Mouse (Mus musculus) MEL (cell line): Measurements from ENCODE around the gene Txnrd3. TPM values are rescaled to one million over a fixed set of nuclear protein-coding genes. Genes with fewer than 3 reads are reported as not detected.

Experiments
- DNase-seq: peaks from one replicate; pipeline ENCODE4 v3.0.0; 2011; ENCODE audit warnings: low read depth, low spot score
- H3K27ac ChIP-seq: 2 replicates; pipeline ENCODE4 v1.5.1; 2012; ENCODE audit warnings: low read depth, mild to moderate bottlenecking, control low read depth, low read length, moderate library complexity; ENCODE audit not compliant: control insufficient read depth
- H3K27me3 ChIP-seq, 2 experiments: fragments of 150-350 bp in 1 of 2; sonication (generic) in 1 of 2; 2 replicates each; pipeline ENCODE4 v1.6.1; 2012; ENCODE audit warnings: low read length in 2 of 2, mild to moderate bottlenecking in 2 of 2, improper control_type of control experiment in 1 of 2, moderate library complexity in 1 of 2; ENCODE audit not compliant: insufficient read depth in 2 of 2, control insufficient read depth in 1 of 2
- H3K36me3 ChIP-seq, 2 experiments: 2 replicates each; pipeline ENCODE4 v1.6.1; 2012 to 2014; ENCODE audit warnings: low read length in 2 of 2, improper control_type of control experiment in 1 of 2, inconsistent platforms in 1 of 2, mild to moderate bottlenecking in 1 of 2; ENCODE audit not compliant: insufficient read depth in 2 of 2, control insufficient read depth in 1 of 2
- H3K4me1 ChIP-seq, 2 experiments: fragments of 150-350 bp in 1 of 2; sonication (generic) in 1 of 2; 2 replicates each; pipeline ENCODE4 v1.6.1; 2012; ENCODE audit warnings: low read length in 2 of 2, improper control_type of control experiment in 1 of 2, mild to moderate bottlenecking in 1 of 2; ENCODE audit not compliant: insufficient read depth in 2 of 2, control insufficient read depth in 1 of 2
- H3K4me3 ChIP-seq, 2 experiments: fragments of 150-350 bp in 1 of 2; sonication (generic) in 1 of 2; 2 replicates each; pipeline ENCODE4 v1.5.1; 2012; ENCODE audit warnings: low read depth in 2 of 2, low read length in 2 of 2, mild to moderate bottlenecking in 2 of 2, moderate library complexity in 2 of 2, control low read depth in 1 of 2, improper control_type of control experiment in 1 of 2; ENCODE audit not compliant: control insufficient read depth in 1 of 2, insufficient read depth in 1 of 2
- H3K79me2 ChIP-seq: 2 replicates; pipeline ENCODE4 v1.6.1; 2012; ENCODE audit warnings: mild to moderate bottlenecking, low read length, moderate library complexity; ENCODE audit not compliant: control insufficient read depth, poor library complexity, insufficient read depth
- H3K9ac ChIP-seq: 2 replicates; pipeline ENCODE4 v1.6.1; 2012; ENCODE audit warnings: low read depth, mild to moderate bottlenecking, control low read depth, low read length, moderate library complexity; ENCODE audit not compliant: control insufficient read depth, poor library complexity, severe bottlenecking
- H3K9me3 ChIP-seq: fragments of 150-350 bp; sonication (generic); replicated peaks from 2 replicates; pipeline ENCODE4 v1.6.1; 2012; ENCODE audit warnings: mild to moderate bottlenecking, low read length, improper control_type of control experiment, moderate library complexity; ENCODE audit not compliant: insufficient read depth
- CHD1 ChIP-seq: IDR thresholded peaks from 2 replicates; pipeline ENCODE4 v1.6.1; 2012; ENCODE audit warnings: low read depth, mild to moderate bottlenecking, inconsistent platforms, low read length, improper control_type of control experiment
- CHD2 ChIP-seq: IDR thresholded peaks from 2 replicates; pipeline ENCODE4 v1.6.1; 2011; ENCODE audit warnings: low read length, improper control_type of control experiment
- CTCF ChIP-seq, 3 experiments: IDR thresholded peaks in 2 of 3; conservative IDR thresholded peaks in 1 of 3; 2 replicates each; pipeline ENCODE4 v1.5.1; 2011 to 2012; ENCODE audit warnings: low read length in 3 of 3, low read depth in 2 of 3, mild to moderate bottlenecking in 2 of 3, improper control_type of control experiment in 1 of 3, inconsistent platforms in 1 of 3, mixed read lengths in 1 of 3, moderate library complexity in 1 of 3; ENCODE audit not compliant: control insufficient read depth in 1 of 3, insufficient read depth in 1 of 3, poor library complexity in 1 of 3, severe bottlenecking in 1 of 3
- E2F4 ChIP-seq: IDR thresholded peaks from 2 replicates; pipeline ENCODE4 v1.6.1; 2011; ENCODE audit warnings: low read depth, low read length, improper control_type of control experiment, borderline replicate concordance
- ELF1 ChIP-seq: IDR thresholded peaks from 2 replicates; pipeline ENCODE4 v1.6.1; 2014; ENCODE audit warnings: low read depth, mild to moderate bottlenecking, inconsistent platforms, low read length, improper control_type of control experiment, moderate library complexity
- GATA1 ChIP-seq: IDR thresholded peaks from 2 replicates; pipeline ENCODE4 v1.6.1; 2011; ENCODE audit warnings: low read depth, low read length, improper control_type of control experiment
- HCFC1 ChIP-seq: IDR thresholded peaks from 2 replicates; pipeline ENCODE4 v1.6.1; 2012; ENCODE audit warnings: low read depth, mild to moderate bottlenecking, inconsistent platforms, low read length, improper control_type of control experiment, moderate library complexity
- KAT2A ChIP-seq: conservative IDR thresholded peaks from 2 replicates; pipeline ENCODE4 v1.6.1; 2012; ENCODE audit warnings: low read depth, low read length, improper control_type of control experiment, inconsistent platforms
- MAFK ChIP-seq: IDR thresholded peaks from 2 replicates; pipeline ENCODE4 v1.6.1; 2011; ENCODE audit warnings: low read depth, mild to moderate bottlenecking, low read length, improper control_type of control experiment, borderline replicate concordance
- MAX ChIP-seq: IDR thresholded peaks from 2 replicates; pipeline ENCODE4 v1.6.1; 2011; ENCODE audit warnings: low read length, improper control_type of control experiment
- MAZ ChIP-seq: IDR thresholded peaks from 2 replicates; pipeline ENCODE4 v1.6.1; 2012; ENCODE audit warnings: low read depth, mild to moderate bottlenecking, inconsistent platforms, low read length, improper control_type of control experiment
- MEF2A ChIP-seq: IDR thresholded peaks from 2 replicates; pipeline ENCODE4 v1.6.1; 2014; ENCODE audit warnings: low read depth, mild to moderate bottlenecking, inconsistent platforms, low read length, improper control_type of control experiment; ENCODE audit not compliant: poor library complexity, insufficient replicate concordance, severe bottlenecking; ENCODE audit errors: extremely low read depth
- MXI1 ChIP-seq: IDR thresholded peaks from 2 replicates; pipeline ENCODE4 v1.6.1; 2011; ENCODE audit warnings: mild to moderate bottlenecking, low read depth, low read length, improper control_type of control experiment
- MYB ChIP-seq: IDR thresholded peaks from 2 replicates; pipeline ENCODE4 v1.6.1; 2011; ENCODE audit warnings: mild to moderate bottlenecking, low read depth, low read length, improper control_type of control experiment
- MYC ChIP-seq: IDR thresholded peaks from 2 replicates; pipeline ENCODE4 v1.6.1; 2011; ENCODE audit warnings: low read depth, mild to moderate bottlenecking, low read length, improper control_type of control experiment, moderate library complexity
- NELFE ChIP-seq: IDR thresholded peaks from 2 replicates; pipeline ENCODE4 v1.6.1; 2011; ENCODE audit warnings: low read depth, low read length, improper control_type of control experiment
- POLR2A ChIP-seq, 2 experiments: IDR thresholded peaks; 2 replicates each; pipeline ENCODE4 v1.6.1; 2011 to 2012; ENCODE audit warnings: low read length in 2 of 2, mild to moderate bottlenecking in 2 of 2, control low read depth in 1 of 2, improper control_type of control experiment in 1 of 2, low read depth in 1 of 2, moderate library complexity in 1 of 2; ENCODE audit not compliant: control insufficient read depth in 1 of 2, insufficient read depth in 1 of 2, poor library complexity in 1 of 2
- SIN3A ChIP-seq: IDR thresholded peaks from 2 replicates; pipeline ENCODE4 v1.6.1; 2012; ENCODE audit warnings: low read length, improper control_type of control experiment, inconsistent platforms
- SMC3 ChIP-seq: IDR thresholded peaks from 2 replicates; pipeline ENCODE4 v1.6.1; 2011; ENCODE audit warnings: low read depth, low read length, improper control_type of control experiment
- TAL1 ChIP-seq: IDR thresholded peaks from 2 replicates; pipeline ENCODE4 v1.6.1; 2012; ENCODE audit warnings: mild to moderate bottlenecking, inconsistent platforms, low read length, moderate library complexity, mixed read lengths
- TBP ChIP-seq: IDR thresholded peaks from 2 replicates; pipeline ENCODE4 v1.8.0; 2011; ENCODE audit warnings: low read depth, low read length, improper control_type of control experiment
- TCF12 ChIP-seq: IDR thresholded peaks from 2 replicates; pipeline ENCODE4 v1.6.1; 2014; ENCODE audit warnings: low read depth, mild to moderate bottlenecking, inconsistent platforms, low read length, improper control_type of control experiment, moderate library complexity
- USF1 ChIP-seq: IDR thresholded peaks from 2 replicates; pipeline ENCODE4 v1.6.1; 2014; ENCODE audit warnings: low read depth, mild to moderate bottlenecking, inconsistent platforms, low read length, improper control_type of control experiment, moderate library complexity
- USF2 ChIP-seq, 2 experiments: IDR thresholded peaks; 2 replicates each; pipeline ENCODE4 v1.6.1; 2011 to 2012; ENCODE audit warnings: improper control_type of control experiment in 2 of 2, low read length in 2 of 2, borderline replicate concordance in 1 of 2, inconsistent platforms in 1 of 2, low read depth in 1 of 2, mild to moderate bottlenecking in 1 of 2; ENCODE audit not compliant: insufficient read depth in 1 of 2
- ZNF384 ChIP-seq: IDR thresholded peaks from 2 replicates; pipeline ENCODE4 v1.6.1; 2012; ENCODE audit warnings: low read depth, mild to moderate bottlenecking, inconsistent platforms, low read length, improper control_type of control experiment
- polyA plus RNA-seq, 2 experiments: library from polyadenylated mRNA; stranded (reverse) in 1 of 2; unstranded in 1 of 2; fragments of >175 nt in 1 of 2; fragments of >200 nt in 1 of 2; gene quantifications; 2 replicates each; pipeline versions ENCODE4 v1.2.1 to v1.2.4; 2012; ENCODE audit warnings: low replicate concordance in 2 of 2, low read depth in 1 of 2; ENCODE audit not compliant: insufficient read length in 2 of 2, insufficient read depth in 1 of 2, missing spikeins in 1 of 2
- total RNA-seq: library from RNA; depleted of rRNA; stranded (reverse); fragments of 300-350 nt; gene quantifications from 2 replicates; pipeline ENCODE4 v1.2.3, GENCODE M21; 2012; rRNA removed

The Txnrd3 gene
- 9.2 and 15.1 TPM in 2 replicates for total RNA-seq
- polyA plus RNA-seq: 1 to 10 TPM in 1 of 2 experiments, not detected in 1; 8.7 TPM

DNA sequence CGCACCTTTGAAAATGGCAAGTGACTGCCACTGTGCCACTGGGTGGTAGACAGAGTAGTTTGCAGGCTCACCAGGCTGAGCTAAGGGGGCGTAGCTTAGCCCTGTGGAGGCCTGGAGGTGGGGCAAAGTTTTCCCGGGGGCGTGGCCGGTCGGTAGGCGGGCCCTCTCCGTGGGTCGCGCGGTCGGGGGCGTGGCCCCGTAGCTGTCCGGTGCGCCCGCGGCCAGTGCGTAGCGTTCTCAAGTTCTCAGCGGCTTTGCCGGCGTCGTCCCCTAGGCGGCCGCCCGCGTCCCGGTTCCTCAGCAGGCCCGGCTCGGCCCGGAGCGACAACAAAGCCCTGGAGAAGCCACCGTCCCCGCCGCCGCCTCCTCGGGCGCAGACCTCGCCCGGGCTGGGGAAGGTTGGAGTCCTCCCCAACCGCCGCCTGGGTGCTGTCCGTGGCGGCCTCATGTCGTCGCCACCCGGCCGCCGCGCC, at the start of gene Txnrd3:
Txnrd3 (plus strand) TSS at position 191 of the 473 bp plus-strand sequence.
- peak within 1 kb of the TSS; percentile 62 to 79 for H3K4me3 ChIP-seq
- peak within 1 kb of the TSS; percentile 73 for H3K9ac ChIP-seq
- H3K27me3 ChIP-seq: no peaks in the 10 kb centered on the region; a peak in 1 of 4 replicates
- H3K36me3 ChIP-seq: peaks cover 0 to 2% of the 10 kb centered on the region in 2 experiments; a peak in 1 of 4 replicates
- no peaks in the 10 kb centered on the region for H3K9me3 ChIP-seq
- no peak for TF ChIP-seq ELF1
- TF ChIP-seq NELFE: peak; percentile 43; the same call in 1 of the 2 replicates
- no peak for TF ChIP-seq SMC3
- TF ChIP-seq TAL1: no peak
- peak in 1 of 2 experiments; percentile 56; a peak in 1 of 4 replicates for TF ChIP-seq POLR2A (IDR thresholded peaks at IDR 0.05; ENCODE audit: control insufficient read depth in 1 of 2, insufficient read depth in 1 of 2, low read depth in 1 of 2, low read length in 2 of 2, poor library complexity in 1 of 2)
- TF ChIP-seq E2F4: no peak
- no peak for TF ChIP-seq TCF12
- TF ChIP-seq USF2 (IDR thresholded peaks at IDR 0.05; ENCODE audit: borderline replicate concordance in 1 of 2, insufficient read depth in 1 of 2, low read depth in 1 of 2, low read length in 2 of 2): no peak
- TF ChIP-seq GATA1: no peak
- peak in 1 of 3 experiments; percentile 3; a peak in 1 of 6 replicates for TF ChIP-seq CTCF (IDR thresholded peaks at IDR 0.05 in 2 of 3, conservative IDR thresholded peaks at IDR 0.05 in 1 of 3; ENCODE audit: control insufficient read depth in 1 of 3, insufficient read depth in 1 of 3, low read depth in 2 of 3, low read length in 3 of 3, poor library complexity in 1 of 3, severe bottlenecking in 1 of 3)
- peak; percentile 90 for DNase-seq
- H3K79me2 ChIP-seq: no peaks in the 10 kb centered on the region
- H3K27ac ChIP-seq: peak within 1 kb of the TSS; percentile 55
- peaks cover 0 to 2% of the 10 kb centered on the region in 2 experiments; a peak in 2 of 4 replicates for H3K4me1 ChIP-seq

DNA sequence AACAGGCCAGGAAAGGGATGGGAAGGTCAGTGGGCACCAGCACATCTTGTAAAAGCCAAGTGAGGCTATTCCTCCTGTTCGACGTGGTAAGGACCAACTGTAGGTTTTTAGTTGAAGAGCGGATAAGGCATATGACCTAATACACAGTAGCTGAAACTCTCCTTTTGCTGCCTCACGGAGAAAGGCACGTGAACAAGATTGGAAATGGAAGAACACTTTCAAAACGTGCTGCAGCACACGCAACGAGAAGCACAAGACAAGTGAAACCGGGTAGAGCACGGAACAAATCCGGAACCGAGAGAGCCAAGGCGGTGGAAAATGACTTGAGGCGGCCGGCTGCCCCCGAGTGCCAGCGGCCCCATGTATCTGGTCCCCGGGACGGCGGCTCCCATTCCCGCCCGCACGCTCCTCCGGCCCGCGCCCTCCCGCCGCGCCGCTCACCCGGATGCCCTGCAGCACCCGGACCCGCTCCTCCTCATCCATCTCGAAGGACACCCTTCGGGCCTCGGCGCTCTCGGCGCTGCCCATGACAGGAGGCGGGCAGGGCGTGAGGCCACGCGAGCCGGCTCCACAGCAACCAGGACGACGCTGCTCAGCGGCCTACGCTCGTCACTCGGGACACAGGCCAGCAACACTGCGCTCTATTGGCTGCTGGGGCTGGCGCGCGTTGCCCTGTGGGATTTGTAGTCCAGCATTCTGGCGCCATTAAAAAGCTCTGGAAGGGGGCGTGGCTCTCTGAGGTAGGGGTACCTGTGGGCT, 48.6 kb upstream of the Txnrd3 start, which contains the start of gene Chchd6:
Chchd6 (minus strand) TSS at position 635 of the 759 bp plus-strand sequence.
- H3K9ac ChIP-seq: peak within 1 kb of the TSS; percentile 62
- H3K79me2 ChIP-seq: no peaks in the 10 kb centered on the region
- no peaks in the 10 kb centered on the region for H3K9me3 ChIP-seq
- peak; percentile 96 for DNase-seq
- peaks cover 0 to 7% of the 10 kb centered on the region in 2 experiments; a peak in 3 of 4 replicates for H3K4me1 ChIP-seq
- H3K4me3 ChIP-seq: peak within 1 kb of the TSS; percentile 63 to 82
- H3K36me3 ChIP-seq: peaks cover 0 to 10% of the 10 kb centered on the region in 2 experiments; a peak in 1 of 4 replicates
- no peaks in the 10 kb centered on the region; a peak in 1 of 4 replicates for H3K27me3 ChIP-seq
- no peak within 1 kb of the TSS for H3K27ac ChIP-seq
- no peak for TF ChIP-seq MAFK
- TF ChIP-seq KAT2A: peak; percentile 97
- no peak for TF ChIP-seq CHD1
- no peak for TF ChIP-seq MEF2A
- peak in 1 of 3 experiments; percentile 4; a peak in 2 of 6 replicates for TF ChIP-seq CTCF (IDR thresholded peaks at IDR 0.05 in 2 of 3, conservative IDR thresholded peaks at IDR 0.05 in 1 of 3; ENCODE audit: control insufficient read depth in 1 of 3, insufficient read depth in 1 of 3, low read depth in 2 of 3, low read length in 3 of 3, poor library complexity in 1 of 3, severe bottlenecking in 1 of 3)
- TF ChIP-seq NELFE: peak; percentile 55
- TF ChIP-seq CHD2: peak; percentile 85
- TF ChIP-seq TBP: 0 out of 2 replicates have a peak, but pooled peaks have one; percentile 18
- TF ChIP-seq SMC3: no peak
- peak; percentile 85 for TF ChIP-seq MAX
- peak; percentile 69 for TF ChIP-seq ELF1
- peak; percentile 25; the same call in 1 of the 2 replicates for TF ChIP-seq MYC
- peak; percentile 99 for TF ChIP-seq HCFC1
- peak; percentile 46 to 65; a peak in 1 of 4 replicates for TF ChIP-seq POLR2A (IDR thresholded peaks at IDR 0.05; ENCODE audit: control insufficient read depth in 1 of 2, insufficient read depth in 1 of 2, low read depth in 1 of 2, low read length in 2 of 2, poor library complexity in 1 of 2)
- no peak for TF ChIP-seq ZNF384
- peak; percentile 99 for TF ChIP-seq MXI1
- TF ChIP-seq SIN3A: peak; percentile 100
- 0 out of 2 replicates have a peak, but pooled peaks have one; percentile 9 for TF ChIP-seq MAZ
- peak; percentile 34; the same call in 1 of the 2 replicates for TF ChIP-seq TCF12
- TF ChIP-seq MYB: no peak
- TF ChIP-seq GATA1: no peak
- TF ChIP-seq USF1: peak; percentile 42; the same call in 1 of the 2 replicates
